Mouse (Mus musculus): ENCODE measurements at regions not wholly inside any gene's neighbourhood (a gene's known extent, or its start where the extent isn't known, plus 50 kb on each side); places are given as distances from the start of the nearest gene placed in this dataset.

GRCm38 (mm10) chr1:186909518-186910105 lies 57.6 kb upstream of the D1Pas1 start:
- no peak for TF ChIP-seq POLR2A (IDR thresholded peaks at IDR 0.05; ENCODE audit: borderline replicate concordance, extremely low read depth, low read depth, low read length)
- TF ChIP-seq CTCF (IDR thresholded peaks at IDR 0.05; ENCODE audit: insufficient read depth, low read length) = no peak
- 77% methylated on average over 9 of the region's 9 CpGs for WGBS
- DNase-seq = no peak
- Histone ChIP-seq H3K4me1 (ENCODE audit: control insufficient read depth, insufficient read depth, low read length) (no peaks in the 10 kb centered on the region), H3K4me3 (replicated peaks; ENCODE audit: extremely low read depth, low read depth, low read length) (no peak overlapping the region)

GRCm38 (mm10) chr1:186909073-186909472 lies 58.1 kb upstream of the D1Pas1 start:
- Histone ChIP-seq H3K4me1 (ENCODE audit: control insufficient read depth, insufficient read depth, low read length) (no peaks in the 10 kb centered on the region), H3K4me3 (replicated peaks; ENCODE audit: extremely low read depth, low read depth, low read length) (no peak overlapping the region)
- no peak for DNase-seq
- no peak for TF ChIP-seq CTCF (IDR thresholded peaks at IDR 0.05; ENCODE audit: insufficient read depth, low read length)
- no peak for TF ChIP-seq POLR2A (IDR thresholded peaks at IDR 0.05; ENCODE audit: borderline replicate concordance, extremely low read depth, low read depth, low read length)
- WGBS = 89% methylated on average over 9 of the region's 9 CpGs

DNA sequence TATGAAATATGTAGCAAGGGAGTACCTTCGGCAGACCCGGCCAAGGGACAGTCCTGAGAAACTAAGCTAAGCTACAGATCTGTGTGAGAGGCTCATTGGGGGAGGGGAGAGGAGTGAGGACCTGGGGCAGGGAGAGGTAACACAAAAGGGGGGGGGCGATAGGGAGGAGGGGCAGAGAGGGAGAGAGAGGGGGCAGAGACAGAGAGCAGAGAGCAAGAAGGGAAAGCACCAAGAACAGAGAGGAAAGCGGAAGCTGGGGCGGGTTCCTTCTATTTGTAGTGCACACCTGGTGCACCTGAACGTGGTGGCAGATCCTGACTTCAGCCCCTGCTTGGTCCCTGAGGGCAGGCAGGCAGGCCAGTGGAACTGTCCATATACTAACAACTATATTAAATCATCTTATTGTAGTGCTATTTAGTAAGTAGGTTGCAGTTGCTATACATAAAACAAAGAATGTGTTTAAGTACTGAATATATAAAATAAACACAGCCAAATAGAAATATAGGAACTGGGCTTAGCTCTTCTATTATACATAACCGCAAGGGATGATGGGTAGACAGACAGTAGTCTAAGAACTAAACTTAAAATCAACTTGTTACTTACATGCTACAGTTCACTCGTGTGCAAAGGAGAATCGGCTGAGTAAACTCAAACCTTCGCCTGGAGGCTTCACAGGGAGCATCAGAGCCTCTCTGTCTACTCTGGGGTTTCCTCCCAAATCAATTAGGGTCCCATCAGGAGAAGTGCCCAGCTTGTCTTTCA lies 59.6 kb upstream of the D1Pas1 start:
- WGBS = 80% methylated on average over 9 of the region's 10 CpGs
- TF ChIP-seq POLR2A (IDR thresholded peaks at IDR 0.05; ENCODE audit: borderline replicate concordance, extremely low read depth, low read depth, low read length) (no peak), CTCF (IDR thresholded peaks at IDR 0.05; ENCODE audit: insufficient read depth, low read length) (no peak)
- Histone ChIP-seq H3K4me1 (ENCODE audit: control insufficient read depth, insufficient read depth, low read length) (no peaks in the 10 kb centered on the region), H3K4me3 (replicated peaks; ENCODE audit: extremely low read depth, low read depth, low read length) (no peak overlapping the region)
- no peak for DNase-seq

- no peak overlapping the region for H3K4me3 ChIP-seq (replicated peaks; ENCODE audit: extremely low read depth, low read depth, low read length)
- no peaks in the 10 kb centered on the region for H3K4me1 ChIP-seq (ENCODE audit: control insufficient read depth, insufficient read depth, low read length)
- 86% methylated on average over 7 of the region's 7 CpGs for WGBS
- TF ChIP-seq CTCF (IDR thresholded peaks at IDR 0.05; ENCODE audit: insufficient read depth, low read length) = no peak
- TF ChIP-seq POLR2A (IDR thresholded peaks at IDR 0.05; ENCODE audit: borderline replicate concordance, extremely low read depth, low read depth, low read length) = no peak
- DNase-seq = no peak
Measured at GRCm38 (mm10) chr1:186905942-186906341, 61.3 kb upstream of the D1Pas1 start.

DNA sequence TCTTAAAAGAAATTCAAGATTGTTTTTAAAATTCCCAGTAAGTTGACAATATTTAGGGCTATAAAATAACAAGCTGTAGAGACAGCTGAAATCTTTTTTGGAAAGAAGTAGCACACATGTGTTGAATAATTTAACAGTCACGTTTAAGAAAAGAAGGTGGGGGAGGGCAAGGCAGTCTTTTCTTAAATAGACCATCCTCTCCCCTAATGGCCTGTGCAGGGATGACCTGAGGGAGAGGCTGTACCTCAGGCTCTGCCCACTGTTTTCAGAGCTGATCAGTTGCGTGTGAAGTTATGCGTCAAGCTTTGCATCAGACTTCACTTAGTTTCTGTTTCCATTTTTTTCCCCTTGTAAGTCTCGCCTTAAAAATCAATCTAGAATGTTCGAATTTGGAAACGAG lies 65.7 kb upstream of the D1Pas1 start:
- Histone ChIP-seq H3K4me3 (replicated peaks; ENCODE audit: extremely low read depth, low read depth, low read length) (no peak overlapping the region), H3K4me1 (ENCODE audit: control insufficient read depth, insufficient read depth, low read length) (no peaks in the 10 kb centered on the region)
- WGBS = 79% methylated on average over 6 of the region's 6 CpGs
- no peak for TF ChIP-seq CTCF (IDR thresholded peaks at IDR 0.05; ENCODE audit: insufficient read depth, low read length)
- TF ChIP-seq POLR2A (IDR thresholded peaks at IDR 0.05; ENCODE audit: borderline replicate concordance, extremely low read depth, low read depth, low read length) = no peak
- no peak for DNase-seq

GRCm38 (mm10) chr1:186898203-186898602 lies 69.0 kb upstream of the D1Pas1 start:
- WGBS = 70% methylated on average over 8 of the region's 8 CpGs
- TF ChIP-seq CTCF (IDR thresholded peaks at IDR 0.05; ENCODE audit: insufficient read depth, low read length) (no peak), POLR2A (IDR thresholded peaks at IDR 0.05; ENCODE audit: borderline replicate concordance, extremely low read depth, low read depth, low read length) (no peak)
- H3K4me1 ChIP-seq (ENCODE audit: control insufficient read depth, insufficient read depth, low read length) = no peaks in the 10 kb centered on the region
- no peak overlapping the region for H3K4me3 ChIP-seq (replicated peaks; ENCODE audit: extremely low read depth, low read depth, low read length)
- DNase-seq = no peak

DNA sequence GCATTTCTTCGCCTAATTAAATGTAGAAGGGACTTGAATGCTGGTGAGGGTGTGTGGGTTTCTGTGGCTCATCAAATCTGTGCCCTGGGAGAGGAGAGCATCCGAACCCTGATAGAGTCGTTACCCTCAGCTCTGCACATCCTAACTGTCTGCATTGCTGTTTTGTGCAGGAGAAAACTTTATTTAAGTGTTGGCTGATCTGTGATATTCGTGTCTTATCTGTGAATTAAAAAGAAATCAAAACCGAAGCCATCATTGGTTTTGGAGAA lies 77.7 kb upstream of the D1Pas1 start:
- Histone ChIP-seq H3K4me3 (replicated peaks; ENCODE audit: extremely low read depth, low read depth, low read length) (no peak overlapping the region), H3K4me1 (ENCODE audit: control insufficient read depth, insufficient read depth, low read length) (no peaks in the 10 kb centered on the region)
- 79% methylated on average over 5 of the region's 5 CpGs for whole genome bisulfite sequencing
- no peak for DNase-seq
- no peak for TF ChIP-seq CTCF (IDR thresholded peaks at IDR 0.05; ENCODE audit: insufficient read depth, low read length)
- no peak for TF ChIP-seq POLR2A (IDR thresholded peaks at IDR 0.05; ENCODE audit: borderline replicate concordance, extremely low read depth, low read depth, low read length)

GRCm38 (mm10) chr1:186888767-186889583 lies 78.2 kb upstream of the D1Pas1 start:
- TF ChIP-seq POLR2A (IDR thresholded peaks at IDR 0.05; ENCODE audit: borderline replicate concordance, extremely low read depth, low read depth, low read length) = no peak
- no peak for TF ChIP-seq CTCF (IDR thresholded peaks at IDR 0.05; ENCODE audit: insufficient read depth, low read length)
- Histone ChIP-seq H3K4me1 (ENCODE audit: control insufficient read depth, insufficient read depth, low read length) (no peaks in the 10 kb centered on the region), H3K4me3 (replicated peaks; ENCODE audit: extremely low read depth, low read depth, low read length) (no peak overlapping the region)
- WGBS = 74% methylated on average over 11 of the region's 11 CpGs
- no peak for DNase-seq

DNA sequence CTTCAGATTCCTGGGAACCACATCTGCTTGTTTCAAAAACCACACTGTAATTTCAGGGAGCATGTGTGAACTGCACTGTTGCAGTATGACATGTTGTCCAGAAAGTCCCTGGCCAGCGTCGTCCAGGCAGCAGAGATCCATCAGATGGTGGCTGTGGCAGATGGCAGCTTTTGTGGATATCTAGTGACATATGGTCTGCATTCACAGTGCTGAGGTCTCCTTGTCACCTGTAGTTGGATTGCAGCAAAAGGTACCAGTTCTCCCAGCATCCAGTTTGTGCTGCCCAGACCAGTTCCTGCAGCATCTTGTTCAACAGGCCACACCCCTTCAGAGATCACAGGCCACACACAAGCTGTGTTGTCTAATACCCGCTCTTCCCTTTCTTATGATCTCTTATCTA lies 80.1 kb upstream of the D1Pas1 start:
- no peak for DNase-seq
- TF ChIP-seq CTCF (IDR thresholded peaks at IDR 0.05; ENCODE audit: insufficient read depth, low read length) (no peak), POLR2A (IDR thresholded peaks at IDR 0.05; ENCODE audit: borderline replicate concordance, extremely low read depth, low read depth, low read length) (no peak)
- Histone ChIP-seq H3K4me3 (replicated peaks; ENCODE audit: extremely low read depth, low read depth, low read length) (no peak overlapping the region), H3K4me1 (ENCODE audit: control insufficient read depth, insufficient read depth, low read length) (no peaks in the 10 kb centered on the region)
- 63% methylated on average over 3 of the region's 3 CpGs for WGBS
